Mouse (Mus musculus): ENCODE results near the gene Esp3. TPM values are rescaled to one million over a fixed set of nuclear protein-coding genes. Genes with fewer than 3 reads are reported as not detected.
"Not testable (repeated sequence)": the region's sequence is repeated elsewhere in the genome, so short reads cannot be mapped to it uniquely, and the experiment has no call there.

Esp3 gene
- total RNA-seq (2014; fragmentation: Nextera tagmentation) (not detected in 2 replicates), total RNA-seq (2017) (0.11 TPM in 1 of 2 replicates, not detected in the other), polyA plus RNA-seq (2012) (not detected in 2 replicates)

GRCm38 (mm10) chr17:40631775-40632174 lies at the start of gene Esp3:
Gene Esp3 (plus strand): TSS chr17:40632075.
- H3K4me3 ChIP-seq (ENCODE audit: low read depth, low read length); H3K27me3 ChIP-seq (ENCODE audit: insufficient read depth, low read length); H3K4me1 ChIP-seq (ENCODE audit: insufficient read depth, low read depth, low read length); H3K9me3 ChIP-seq (replicated peaks); DNase-seq (ENCODE audit: low spot score); ATAC-seq (ENCODE audit: extremely low read depth, insufficient number of reproducible peaks, low FRiP score, poor library complexity, severe bottlenecking); H3K36me3 ChIP-seq (replicated peaks): not testable (repeated sequence)

- H3K36me3 ChIP-seq (replicated peaks); DNase-seq (ENCODE audit: low spot score); H3K27me3 ChIP-seq (ENCODE audit: insufficient read depth, low read length); H3K4me3 ChIP-seq (ENCODE audit: low read depth, low read length); ATAC-seq (ENCODE audit: extremely low read depth, insufficient number of reproducible peaks, low FRiP score, poor library complexity, severe bottlenecking); H3K4me1 ChIP-seq (ENCODE audit: insufficient read depth, low read depth, low read length); H3K9me3 ChIP-seq (replicated peaks): not testable (repeated sequence)
Measured at GRCm38 (mm10) chr17:40583906-40584305, 48.0 kb upstream of the Esp3 start.

- Histone ChIP-seq H3K4me3 (ENCODE audit: low read depth, low read length) (no peak overlapping the region), H3K27me3 (ENCODE audit: insufficient read depth, low read length) (no peaks in the 10 kb centered on the region), H3K36me3 (replicated peaks) (no peaks in the 10 kb centered on the region), H3K4me1 (ENCODE audit: insufficient read depth, low read depth, low read length) (no peaks in the 10 kb centered on the region), H3K9me3 (replicated peaks) (no peaks in the 10 kb centered on the region)
- TF ChIP-seq TAL1 (conservative IDR thresholded peaks at IDR 0.05; ENCODE audit: low read depth, low read length) (no peak), GATA1 (IDR thresholded peaks at IDR 0.05; ENCODE audit: borderline replicate concordance, low read length) (no peak), CTCF (IDR thresholded peaks at IDR 0.05; ENCODE audit: low read depth, low read length) (no peak), GATA2 (IDR thresholded peaks at IDR 0.05; ENCODE audit: borderline replicate concordance, low read depth, low read length) (no peak), POLR2AphosphoS5 (IDR thresholded peaks at IDR 0.05; ENCODE audit: insufficient replicate concordance, low read depth, low read length) (no peak)
- no peak for ATAC-seq (ENCODE audit: extremely low read depth, insufficient number of reproducible peaks, low FRiP score, poor library complexity, severe bottlenecking)
- no peak for DNase-seq (ENCODE audit: low spot score)
Measured at GRCm38 (mm10) chr17:40591297-40591696, 40.6 kb upstream of the Esp3 start.

GRCm38 (mm10) chr17:40598294-40598693 lies 33.6 kb upstream of the Esp3 start, which contains the start of gene Esp4:
Gene Esp4 (plus strand): TSS chr17:40598594.
- ATAC-seq (ENCODE audit: extremely low read depth, insufficient number of reproducible peaks, low FRiP score, poor library complexity, severe bottlenecking), result no peak
- no peak for TF ChIP-seq POLR2AphosphoS5 (IDR thresholded peaks at IDR 0.05; ENCODE audit: insufficient replicate concordance, low read depth, low read length)
- no peak for TF ChIP-seq GATA2 (IDR thresholded peaks at IDR 0.05; ENCODE audit: borderline replicate concordance, low read depth, low read length)
- TF ChIP-seq TAL1 (conservative IDR thresholded peaks at IDR 0.05; ENCODE audit: low read depth, low read length), result no peak
- no peak for TF ChIP-seq GATA1 (IDR thresholded peaks at IDR 0.05; ENCODE audit: borderline replicate concordance, low read length)
- no peak for TF ChIP-seq CTCF (IDR thresholded peaks at IDR 0.05; ENCODE audit: low read depth, low read length)

GRCm38 (mm10) chr17:40662118-40662679 lies 30.3 kb downstream of the Esp3 start:
- not testable (repeated sequence) for H3K27me3 ChIP-seq (ENCODE audit: insufficient read depth, low read length); DNase-seq (ENCODE audit: low spot score); H3K4me3 ChIP-seq (ENCODE audit: low read depth, low read length); H3K36me3 ChIP-seq (replicated peaks); H3K9me3 ChIP-seq (replicated peaks); ATAC-seq (ENCODE audit: extremely low read depth, insufficient number of reproducible peaks, low FRiP score, poor library complexity, severe bottlenecking)
- H3K4me1 ChIP-seq (ENCODE audit: insufficient read depth, low read depth, low read length), result peaks cover 16% of the 10 kb centered on the region

More at GRCm38 (mm10) chr17:40598294-40598693, 33.6 kb upstream of the Esp3 start, which contains the start of gene Esp4:
- Histone ChIP-seq H3K27me3 (ENCODE audit: insufficient read depth, low read length) (no peaks in the 10 kb centered on the region), H3K4me3 (ENCODE audit: low read depth, low read length) (no peak within 1 kb of the TSS), H3K36me3 (replicated peaks) (no peaks in the 10 kb centered on the region), H3K4me1 (ENCODE audit: insufficient read depth, low read depth, low read length) (no peaks in the 10 kb centered on the region), H3K9me3 (replicated peaks) (no peaks in the 10 kb centered on the region)
- DNase-seq (ENCODE audit: low spot score), result no peak

GRCm38 (mm10) chr17:40663161-40663811 lies 31.4 kb downstream of the Esp3 start:
- H3K4me3 ChIP-seq (ENCODE audit: low read depth, low read length); H3K27me3 ChIP-seq (ENCODE audit: insufficient read depth, low read length); ATAC-seq (ENCODE audit: extremely low read depth, insufficient number of reproducible peaks, low FRiP score, poor library complexity, severe bottlenecking); DNase-seq (ENCODE audit: low spot score); H3K36me3 ChIP-seq (replicated peaks); H3K9me3 ChIP-seq (replicated peaks): not testable (repeated sequence)
- H3K4me1 ChIP-seq (ENCODE audit: insufficient read depth, low read depth, low read length), result peaks cover 16% of the 10 kb centered on the region

Other genes with a start within 250 kb of the Esp3 start
- not detected in 2 replicates for gene Esp8, start 112.1 kb upstream of the Esp3 start, total RNA-seq (2014; fragmentation: Nextera tagmentation)
- not detected in 2 replicates for gene Esp8, start 112.1 kb upstream of the Esp3 start, total RNA-seq (2017)
- gene Esp8, start 112.1 kb upstream of the Esp3 start, polyA plus RNA-seq (2012), result not detected in 2 replicates
- not detected in 2 replicates for gene Esp6, start 70.6 kb upstream of the Esp3 start, total RNA-seq (2014; fragmentation: Nextera tagmentation)
- not detected in 2 replicates for gene Esp6, start 70.6 kb upstream of the Esp3 start, total RNA-seq (2017)
- not detected in 2 replicates for gene Esp6, start 70.6 kb upstream of the Esp3 start, polyA plus RNA-seq (2012)
- gene Esp4, start 33.5 kb upstream of the Esp3 start, total RNA-seq (2014; fragmentation: Nextera tagmentation), result not detected in 2 replicates
- gene Esp4, start 33.5 kb upstream of the Esp3 start, total RNA-seq (2017), result not detected in 2 replicates
- gene Esp4, start 33.5 kb upstream of the Esp3 start, polyA plus RNA-seq (2012), result not detected in 2 replicates
- gene Esp1, start 95.0 kb downstream of the Esp3 start, total RNA-seq (2014; fragmentation: Nextera tagmentation), result not detected in 2 replicates
- gene Esp1, start 95.0 kb downstream of the Esp3 start, total RNA-seq (2017), result not detected in 2 replicates
- not detected in 2 replicates for gene Esp1, start 95.0 kb downstream of the Esp3 start, polyA plus RNA-seq (2012)
- 12.6 and 17.6 TPM in 2 replicates for gene Crisp2, start 174.9 kb downstream of the Esp3 start, total RNA-seq (2014; fragmentation: Nextera tagmentation)
- gene Crisp2, start 174.9 kb downstream of the Esp3 start, total RNA-seq (2017), result 6.9 and 7.1 TPM in 2 replicates
- 0.08 TPM in 1 of 2 replicates, not detected in the other for gene Crisp2, start 174.9 kb downstream of the Esp3 start, polyA plus RNA-seq (2012)
- 630 and 645 TPM in 2 replicates for gene Rhag, start 179.1 kb downstream of the Esp3 start, total RNA-seq (2014; fragmentation: Nextera tagmentation)
- gene Rhag, start 179.1 kb downstream of the Esp3 start, total RNA-seq (2017), result 110 and 118 TPM in 2 replicates
- 9.5 and 12.7 TPM in 2 replicates for gene Rhag, start 179.1 kb downstream of the Esp3 start, polyA plus RNA-seq (2012)
- not detected in 2 replicates for gene 9130008F23Rik, start 248.5 kb downstream of the Esp3 start, total RNA-seq (2014; fragmentation: Nextera tagmentation)
- gene 9130008F23Rik, start 248.5 kb downstream of the Esp3 start, total RNA-seq (2017), result 0.12 and 0.71 TPM in 2 replicates
- 0.11 and 0.29 TPM in 2 replicates for gene 9130008F23Rik, start 248.5 kb downstream of the Esp3 start, polyA plus RNA-seq (2012)

All from G1E (cell line).